Mouse (Mus musculus) hindbrain, embryonic 12.5 days (tissue): ENCODE data around the gene Supt7l. TPM values are rescaled to one million over a fixed set of nuclear protein-coding genes. Genes with fewer than 3 reads are reported as not detected.

ENCODE experiments used
- ATAC-seq: fragments of 200-750 bp; cut with Nextera tagmentation; 2 replicates; pipeline ENCODE4 v1.8.0; 2017; ENCODE audit warnings: moderate TSS enrichment; ENCODE audit not compliant: low FRiP score
- H3K27ac ChIP-seq: fragments of 300-500 bp; sonication (generic); 2 replicates; pipeline ENCODE4 v1.5.1; 2016; ENCODE audit warnings: mild to moderate bottlenecking
- H3K27me3 ChIP-seq: fragments of 300-500 bp; sonication (generic); 2 replicates; pipeline ENCODE4 v1.6.1; 2016; ENCODE audit warnings: mild to moderate bottlenecking
- H3K36me3 ChIP-seq: fragments of 300-500 bp; sonication (generic); 2 replicates; pipeline ENCODE4 v1.6.1; 2016; ENCODE audit warnings: mild to moderate bottlenecking
- H3K4me1 ChIP-seq: fragments of 300-500 bp; sonication (generic); 2 replicates; pipeline ENCODE4 v1.6.1; 2016
- H3K4me2 ChIP-seq: fragments of 300-500 bp; sonication (generic); replicated peaks from 2 replicates; pipeline ENCODE4 v1.6.1; 2016; ENCODE audit warnings: mild to moderate bottlenecking
- H3K4me3 ChIP-seq: fragments of 300-500 bp; sonication (generic); 2 replicates; pipeline ENCODE4 v1.5.1; 2016; ENCODE audit warnings: mild to moderate bottlenecking
- H3K9ac ChIP-seq: fragments of 300-500 bp; sonication (generic); 2 replicates; pipeline ENCODE4 v1.6.1; 2016; ENCODE audit warnings: mild to moderate bottlenecking, moderate library complexity
- H3K9me3 ChIP-seq: fragments of 300-500 bp; sonication (generic); replicated peaks from 2 replicates; pipeline ENCODE4 v1.6.1; 2016; ENCODE audit warnings: mild to moderate bottlenecking
- WGBS: fragments of 180-500 bp; shearing (Covaris S2); methylation state at CpG from one replicate; pipeline ENCODE4 v1.1.7; 2016; 5-methylcytosine and 5-hydroxymethylcytosine counted together
- polyA plus RNA-seq: library from polyadenylated mRNA; unstranded; fragments of >200 nt; fragmentation: Nextera tagmentation; extraction: Ambion mirVana; gene quantifications from 2 replicates; pipeline ENCODE4 v1.2.1, GENCODE M21; 2016

The Supt7l gene
- polyA plus RNA-seq, 1 experiment from 2014 or later: 28.5 TPM

- Histone ChIP-seq H3K27me3 (no peaks in the 10 kb centered on the region), H3K36me3 (peaks cover 43% of the 10 kb centered on the region), H3K4me2 (no peak overlapping the region), H3K9me3 (no peaks in the 10 kb centered on the region), H3K9ac (no peak overlapping the region), H3K4me3 (no peak overlapping the region), H3K27ac (no peak overlapping the region), H3K4me1 (no peaks in the 10 kb centered on the region)
- no peak for ATAC-seq
- 33% methylated on average over 1 of the region's 1 CpGs for WGBS
Observed at GRCm38 (mm10) chr5:31559401-31559800, 31.8 kb upstream of the Supt7l start.

- H3K36me3 ChIP-seq: peaks cover 76% of the 10 kb centered on the region
- no peak for ATAC-seq
- no peak overlapping the region for H3K4me2 ChIP-seq
- H3K4me1 ChIP-seq: no peaks in the 10 kb centered on the region
- no peaks in the 10 kb centered on the region for H3K27me3 ChIP-seq
- H3K9ac ChIP-seq: no peak overlapping the region
- H3K4me3 ChIP-seq: no peak overlapping the region
- no peak overlapping the region for H3K27ac ChIP-seq
- WGBS: 88% methylated on average over 2 of the region's 2 CpGs
- H3K9me3 ChIP-seq: no peaks in the 10 kb centered on the region
Observed at GRCm38 (mm10) chr5:31535228-31535627, 7.6 kb upstream of the Supt7l start.

GRCm38 (mm10) chr5:31528560-31528959 lies 953 bp upstream of the Supt7l start:
- Histone ChIP-seq H3K4me1 (peaks cover 22% of the 10 kb centered on the region), H3K27me3 (no peaks in the 10 kb centered on the region), H3K4me3 (no peak overlapping the region), H3K36me3 (peaks cover 42% of the 10 kb centered on the region), H3K4me2 (no peak overlapping the region), H3K27ac (no peak overlapping the region), H3K9me3 (no peaks in the 10 kb centered on the region), H3K9ac (no peak overlapping the region)
- WGBS: 65% methylated on average over 2 of the region's 2 CpGs
- no peak for ATAC-seq

GRCm38 (mm10) chr5:31527117-31527680 lies 408 bp downstream of the Supt7l start:
- 5% methylated on average over 40 of the region's 40 CpGs for WGBS
- peak overlapping the region; percentile 95 for H3K4me3 ChIP-seq
- H3K36me3 ChIP-seq: peaks cover 39% of the 10 kb centered on the region
- H3K9ac ChIP-seq: peak overlapping the region; percentile 88
- peak overlapping the region; percentile 98 for H3K4me2 ChIP-seq
- peak; percentile 54 for ATAC-seq
- peaks cover 22% of the 10 kb centered on the region for H3K4me1 ChIP-seq
- H3K9me3 ChIP-seq: no peaks in the 10 kb centered on the region
- peak overlapping the region; percentile 81 for H3K27ac ChIP-seq
- H3K27me3 ChIP-seq: no peaks in the 10 kb centered on the region

GRCm38 (mm10) chr5:31526354-31527116 lies 1.1 kb downstream of the Supt7l start, which contains the start of gene Slc4a1ap:
Slc4a1ap (plus strand) TSS chr5:31526995.
- H3K27me3 ChIP-seq: no peaks in the 10 kb centered on the region
- H3K4me2 ChIP-seq: peak within 1 kb of the TSS; percentile 98
- H3K4me3 ChIP-seq: peak within 1 kb of the TSS; percentile 95
- peaks cover 22% of the 10 kb centered on the region for H3K4me1 ChIP-seq
- H3K9me3 ChIP-seq: no peaks in the 10 kb centered on the region
- H3K27ac ChIP-seq: peak within 1 kb of the TSS; percentile 81
- H3K9ac ChIP-seq: peak within 1 kb of the TSS; percentile 88
- H3K36me3 ChIP-seq: peaks cover 38% of the 10 kb centered on the region
- peak; percentile 80 for ATAC-seq
- WGBS: under 1% methylated on average over 28 of the region's 28 CpGs

GRCm38 (mm10) chr5:31520556-31520955 lies 7.1 kb downstream of the Supt7l start:
- Histone ChIP-seq H3K27ac (no peak overlapping the region), H3K36me3 (peaks cover 70% of the 10 kb centered on the region), H3K9me3 (no peaks in the 10 kb centered on the region), H3K27me3 (no peaks in the 10 kb centered on the region), H3K4me2 (no peak overlapping the region), H3K9ac (no peak overlapping the region), H3K4me3 (no peak overlapping the region), H3K4me1 (peaks cover 2% of the 10 kb centered on the region)
- 91% methylated on average over 6 of the region's 6 CpGs for WGBS
- no peak for ATAC-seq

GRCm38 (mm10) chr5:31512481-31512880 lies 15.1 kb downstream of the Supt7l start:
- H3K4me3 ChIP-seq: no peak overlapping the region
- H3K27me3 ChIP-seq: no peaks in the 10 kb centered on the region
- WGBS: 94% methylated on average over 1 of the region's 1 CpGs
- H3K9me3 ChIP-seq: no peaks in the 10 kb centered on the region
- no peaks in the 10 kb centered on the region for H3K4me1 ChIP-seq
- no peak overlapping the region for H3K9ac ChIP-seq
- no peak overlapping the region for H3K4me2 ChIP-seq
- H3K27ac ChIP-seq: no peak overlapping the region
- ATAC-seq: no peak
- H3K36me3 ChIP-seq: peaks cover 87% of the 10 kb centered on the region

- 92% methylated on average over 10 of the region's 10 CpGs for WGBS
Observed at GRCm38 (mm10) chr5:31504843-31505242, 22.8 kb downstream of the Supt7l start.

GRCm38 (mm10) chr5:31494513-31495297 lies 32.9 kb downstream of the Supt7l start, which contains the start of gene Gpn1:
Gpn1 (plus strand) TSS chr5:31494741.
- Histone ChIP-seq H3K27me3 (no peaks in the 10 kb centered on the region), H3K4me2 (peak within 1 kb of the TSS; percentile 62), H3K4me3 (peak within 1 kb of the TSS; percentile 72), H3K36me3 (peaks cover 32% of the 10 kb centered on the region), H3K9me3 (no peaks in the 10 kb centered on the region), H3K27ac (no peak within 1 kb of the TSS), H3K4me1 (peaks cover 9% of the 10 kb centered on the region; the same call in 1 of the 2 replicates), H3K9ac (peak within 1 kb of the TSS; percentile 65)
- peak; percentile 100 for ATAC-seq
- WGBS: under 1% methylated on average over 46 of the region's 49 CpGs

More at GRCm38 (mm10) chr5:31504843-31505242, 22.8 kb downstream of the Supt7l start:
- no peak overlapping the region for H3K4me3 ChIP-seq
- H3K36me3 ChIP-seq: peaks cover 88% of the 10 kb centered on the region
- no peak overlapping the region for H3K9ac ChIP-seq
- H3K27me3 ChIP-seq: no peaks in the 10 kb centered on the region
- H3K27ac ChIP-seq: no peak overlapping the region
- no peak for ATAC-seq
- H3K4me1 ChIP-seq: no peaks in the 10 kb centered on the region
- no peaks in the 10 kb centered on the region for H3K9me3 ChIP-seq
- no peak overlapping the region for H3K4me2 ChIP-seq

GRCm38 (mm10) chr5:31492031-31492430 lies 35.6 kb downstream of the Supt7l start:
- Histone ChIP-seq H3K27ac (no peak overlapping the region), H3K9ac (no peak overlapping the region), H3K36me3 (peaks cover 9% of the 10 kb centered on the region), H3K9me3 (no peaks in the 10 kb centered on the region), H3K4me2 (no peak overlapping the region), H3K4me3 (no peak overlapping the region), H3K4me1 (peaks cover 9% of the 10 kb centered on the region; the same call in 1 of the 2 replicates), H3K27me3 (no peaks in the 10 kb centered on the region)
- WGBS: 56% methylated on average over 1 of the region's 1 CpGs
- no peak for ATAC-seq

- Histone ChIP-seq H3K36me3 (peaks cover 15% of the 10 kb centered on the region), H3K4me1 (no peaks in the 10 kb centered on the region), H3K4me2 (no peak overlapping the region), H3K4me3 (no peak overlapping the region), H3K9me3 (no peaks in the 10 kb centered on the region), H3K9ac (no peak overlapping the region), H3K27ac (no peak overlapping the region), H3K27me3 (no peaks in the 10 kb centered on the region)
- ATAC-seq: no peak
- 69% methylated on average over 7 of the region's 7 CpGs for WGBS
Observed at GRCm38 (mm10) chr5:31489116-31489769, 38.4 kb downstream of the Supt7l start.

GRCm38 (mm10) chr5:31487889-31488288 lies 39.7 kb downstream of the Supt7l start:
- no peak overlapping the region for H3K9ac ChIP-seq
- H3K4me3 ChIP-seq: no peak overlapping the region
- H3K9me3 ChIP-seq: no peaks in the 10 kb centered on the region
- peaks cover 20% of the 10 kb centered on the region for H3K36me3 ChIP-seq
- no peaks in the 10 kb centered on the region for H3K27me3 ChIP-seq
- no peaks in the 10 kb centered on the region for H3K4me1 ChIP-seq
- 100% methylated on average over 3 of the region's 3 CpGs for WGBS
- no peak overlapping the region for H3K4me2 ChIP-seq
- H3K27ac ChIP-seq: no peak overlapping the region
- no peak for ATAC-seq
